Mouse (Mus musculus) myocyte (in vitro differentiated cells): Measurements from ENCODE around the gene Gm19426. TPM values are rescaled to one million over a fixed set of nuclear protein-coding genes. Genes with fewer than 3 reads are reported as not detected.

Source experiments
- H3K27me3 ChIP-seq: one replicate; pipeline ENCODE4 v1.6.1; 2011; ENCODE audit not compliant: control insufficient read depth, insufficient read depth, insufficient read length
- H3K36me3 ChIP-seq: one replicate; pipeline ENCODE4 v1.6.1; 2011; ENCODE audit not compliant: control insufficient read depth, insufficient read depth
- H3K4me2 ChIP-seq: one replicate; pipeline ENCODE4 v1.6.1; 2011; ENCODE audit warnings: low read depth, control low read depth
- H3K4me3 ChIP-seq: one replicate; pipeline ENCODE4 v1.5.1; 2011; ENCODE audit warnings: mild to moderate bottlenecking, control low read depth, moderate library complexity
- H3K79me2 ChIP-seq: one replicate; pipeline ENCODE4 v1.6.1; 2011; ENCODE audit not compliant: control insufficient read depth, insufficient read depth
- H3ac ChIP-seq: one replicate; pipeline ENCODE4 v1.6.1; 2011; ENCODE audit not compliant: control insufficient read depth, insufficient read length
- CEBPB ChIP-seq: IDR thresholded peaks from 2 replicates; pipeline ENCODE4 v1.6.1; 2011; ENCODE audit warnings: mild to moderate bottlenecking, moderate library complexity; ENCODE audit not compliant: poor library complexity, insufficient read depth, severe bottlenecking
- E2F4 ChIP-seq: IDR thresholded peaks from one replicate; pipeline ENCODE4 v1.6.1; 2011; ENCODE audit warnings: mild to moderate bottlenecking, control low read depth, moderate library complexity; ENCODE audit not compliant: insufficient read depth
- MAX ChIP-seq: IDR thresholded peaks from one replicate; pipeline ENCODE4 v1.6.1; 2011; ENCODE audit warnings: low read depth, mild to moderate bottlenecking, control low read depth
- MYOD1 ChIP-seq, 3 experiments: IDR thresholded peaks; one replicate each; pipeline ENCODE4 v1.6.1; 2011; ENCODE audit warnings: control low read depth in 2 of 3, low read depth in 2 of 3, mild to moderate bottlenecking in 2 of 3, moderate library complexity in 1 of 3; ENCODE audit not compliant: insufficient read length in 2 of 3, control insufficient read depth in 1 of 3
- MYOG ChIP-seq, 3 experiments: IDR thresholded peaks; one replicate each; pipeline ENCODE4 v1.6.1; 2011; ENCODE audit warnings: control low read depth in 2 of 3, low read depth in 2 of 3, mild to moderate bottlenecking in 2 of 3; ENCODE audit not compliant: insufficient read length in 2 of 3, control insufficient read depth in 1 of 3, insufficient read depth in 1 of 3
- POLR2A ChIP-seq: IDR thresholded peaks from one replicate; pipeline ENCODE4 v1.6.1; 2011; ENCODE audit warnings: low read depth, mild to moderate bottlenecking, control low read depth, moderate library complexity; ENCODE audit not compliant: insufficient read length
- POLR2AphosphoS2 ChIP-seq: IDR thresholded peaks from one replicate; pipeline ENCODE4 v1.6.1; 2011; ENCODE audit warnings: low read depth, control low read depth; ENCODE audit not compliant: insufficient read length
- REST ChIP-seq: IDR thresholded peaks from one replicate; pipeline ENCODE4 v1.6.1; 2011; ENCODE audit warnings: mild to moderate bottlenecking, control low read depth, moderate library complexity; ENCODE audit not compliant: insufficient read depth, insufficient read length
- SRF ChIP-seq: IDR thresholded peaks from one replicate; pipeline ENCODE4 v1.6.1; 2011; ENCODE audit warnings: low read depth; ENCODE audit not compliant: control insufficient read depth, insufficient read length
- TCF12 ChIP-seq: IDR thresholded peaks from one replicate; pipeline ENCODE4 v1.6.1; 2011; ENCODE audit warnings: mild to moderate bottlenecking, control low read depth; ENCODE audit not compliant: poor library complexity, insufficient read depth, severe bottlenecking
- TCF3 ChIP-seq: IDR thresholded peaks from one replicate; pipeline ENCODE4 v1.6.1; 2011; ENCODE audit warnings: low read depth, control low read depth; ENCODE audit not compliant: insufficient read length
- USF1 ChIP-seq: IDR thresholded peaks from one replicate; pipeline ENCODE4 v1.6.1; 2011; ENCODE audit warnings: low read depth, mild to moderate bottlenecking, control low read depth, moderate library complexity
- polyA plus RNA-seq: library from polyadenylated mRNA; unstranded; fragments of >200 nt; fragmentation: generic; extraction: Trizol; gene quantifications from one replicate; pipeline ENCODE4 v1.2.1, GENCODE M21; 2012; ENCODE audit warnings: missing spikeins

Gm19426 gene
- polyA plus RNA-seq, 1 experiment, result 3.0 TPM

GRCm38 (mm10) chr2:84704329-84704728 is 39.1 kb downstream of the Gm19426 start:
- TF ChIP-seq MYOD1 (IDR thresholded peaks at IDR 0.05; ENCODE audit: control insufficient read depth in 1 of 3, insufficient read length in 2 of 3, low read depth in 2 of 3) (no peak), TCF12 (no peak), SRF (no peak), CEBPB (no peak), POLR2AphosphoS2 (no peak), REST (no peak), USF1 (no peak), MYOG (IDR thresholded peaks at IDR 0.05; ENCODE audit: control insufficient read depth in 1 of 3, insufficient read depth in 1 of 3, insufficient read length in 2 of 3, low read depth in 2 of 3) (no peak), TCF3 (no peak), E2F4 (no peak)
- Histone ChIP-seq H3K79me2 (peaks cover 56% of the 10 kb centered on the region), H3K36me3 (peaks cover 36% of the 10 kb centered on the region), H3K4me2 (no peak overlapping the region), H3ac (no peak overlapping the region), H3K4me3 (no peak overlapping the region), H3K27me3 (no peaks in the 10 kb centered on the region)

GRCm38 (mm10) chr2:84703497-84703896 is 40.0 kb downstream of the Gm19426 start:
- peaks cover 48% of the 10 kb centered on the region for H3K79me2 ChIP-seq
- no peak overlapping the region for H3K4me3 ChIP-seq
- no peak for TF ChIP-seq POLR2AphosphoS2
- TF ChIP-seq TCF3, result no peak
- no peak for TF ChIP-seq TCF12
- no peaks in the 10 kb centered on the region for H3K27me3 ChIP-seq
- peaks cover 33% of the 10 kb centered on the region for H3K36me3 ChIP-seq
- H3ac ChIP-seq, result no peak overlapping the region
- H3K4me2 ChIP-seq, result no peak overlapping the region

- TF ChIP-seq SRF (no peak), TCF12 (no peak), E2F4 (no peak), POLR2AphosphoS2 (no peak), CEBPB (no peak), USF1 (no peak), POLR2A (no peak), MYOG (IDR thresholded peaks at IDR 0.05; ENCODE audit: control insufficient read depth in 1 of 3, insufficient read depth in 1 of 3, insufficient read length in 2 of 3, low read depth in 2 of 3) (no peak), MYOD1 (IDR thresholded peaks at IDR 0.05; ENCODE audit: control insufficient read depth in 1 of 3, insufficient read length in 2 of 3, low read depth in 2 of 3) (no peak), TCF3 (no peak), REST (no peak), MAX (no peak)
- peaks cover 69% of the 10 kb centered on the region for H3K36me3 ChIP-seq
These were observed 48.3 kb downstream of the Gm19426 start for GRCm38 (mm10) chr2:84695007-84695695.

More at GRCm38 (mm10) chr2:84695007-84695695, 48.3 kb downstream of the Gm19426 start:
- no peak overlapping the region for H3K4me3 ChIP-seq
- H3K79me2 ChIP-seq, result no peaks in the 10 kb centered on the region
- no peak overlapping the region for H3K4me2 ChIP-seq
- H3ac ChIP-seq, result no peak overlapping the region
- no peaks in the 10 kb centered on the region for H3K27me3 ChIP-seq

Other genes with a start within 250 kb of the Gm19426 start
- 64.6 TPM for gene Ctnnd1, start 92.9 kb downstream of the Gm19426 start, polyA plus RNA-seq
- 0.01 TPM for gene Btbd18, start 84.6 kb downstream of the Gm19426 start, polyA plus RNA-seq
- gene Selenoh, start 72.9 kb downstream of the Gm19426 start, polyA plus RNA-seq, result 129 TPM
- not detected for gene Gm28635, start 65.6 kb downstream of the Gm19426 start, polyA plus RNA-seq
- 20.3 TPM for gene Med19, start 65.3 kb downstream of the Gm19426 start, polyA plus RNA-seq
- 113 TPM for gene Tmx2, start 64.5 kb downstream of the Gm19426 start, polyA plus RNA-seq
- 36.3 TPM for gene Zdhhc5, start 28.5 kb downstream of the Gm19426 start, polyA plus RNA-seq
- gene Clp1, start 16.3 kb downstream of the Gm19426 start, polyA plus RNA-seq, result 7.1 TPM
- 1.0 TPM for gene Ypel4, start 9.6 kb downstream of the Gm19426 start, polyA plus RNA-seq
- 0.62 TPM for gene Serping1, start 31.8 kb upstream of the Gm19426 start, polyA plus RNA-seq
- gene Ube2l6, start 55.2 kb upstream of the Gm19426 start, polyA plus RNA-seq, result 16.2 TPM
- 0.85 TPM for gene Smtnl1, start 79.0 kb upstream of the Gm19426 start, polyA plus RNA-seq
- gene Timm10, start 83.3 kb upstream of the Gm19426 start, polyA plus RNA-seq, result 102 TPM
- 2.0 TPM for gene Slc43a1, start 95.2 kb upstream of the Gm19426 start, polyA plus RNA-seq
- 0.13 TPM for gene Rtn4rl2, start 143.1 kb upstream of the Gm19426 start, polyA plus RNA-seq
- 4.5 TPM for gene Slc43a3, start 192.9 kb upstream of the Gm19426 start, polyA plus RNA-seq
- gene Prg2, start 236.8 kb upstream of the Gm19426 start, polyA plus RNA-seq, result not detected
- gene Prg3, start 244.6 kb upstream of the Gm19426 start, polyA plus RNA-seq, result not detected